Mouse (Mus musculus) hindbrain, embryonic 11.5 days (tissue): ENCODE measurements at regions not wholly inside any gene's neighbourhood (a gene's known extent, or its start where the extent isn't known, plus 50 kb on each side); places are given as distances from the start of the nearest gene placed in this dataset.

ENCODE experiments used
- ATAC-seq: fragments of 200-750 bp; cut with Nextera tagmentation; 2 replicates; pipeline ENCODE4 v1.8.0; 2017; ENCODE audit warnings: mild to moderate bottlenecking, moderate TSS enrichment, moderate library complexity; ENCODE audit not compliant: low FRiP score
- DNase-seq: peaks from one replicate; pipeline ENCODE4 v3.0.0-alpha.2; 2015; ENCODE audit warnings: low spot score
- H3K27ac ChIP-seq: fragments of 300-500 bp; sonication (generic); 2 replicates; pipeline ENCODE4 v1.5.1; 2014; ENCODE audit warnings: mild to moderate bottlenecking, low read depth, low read length
- H3K27me3 ChIP-seq: fragments of 300-500 bp; sonication (generic); 2 replicates; pipeline ENCODE4 v1.6.1; 2014; ENCODE audit warnings: mild to moderate bottlenecking, low read length, moderate library complexity, mixed read lengths; ENCODE audit not compliant: control insufficient read depth, insufficient read depth
- H3K36me3 ChIP-seq: fragments of 300-500 bp; sonication (generic); 2 replicates; pipeline ENCODE4 v1.6.1; 2014; ENCODE audit warnings: mild to moderate bottlenecking, low read length, moderate library complexity, mixed read lengths; ENCODE audit not compliant: control insufficient read depth, insufficient read depth
- H3K4me1 ChIP-seq: fragments of 300-500 bp; sonication (generic); replicated peaks from 2 replicates; pipeline ENCODE4 v1.6.1; 2014; ENCODE audit warnings: low read length, mixed read lengths; ENCODE audit not compliant: control insufficient read depth, insufficient read depth
- H3K4me2 ChIP-seq: fragments of 300-500 bp; sonication (generic); replicated peaks from 2 replicates; pipeline ENCODE4 v1.6.1; 2014; ENCODE audit warnings: mild to moderate bottlenecking, low read depth, low read length
- H3K4me3 ChIP-seq: fragments of 300-500 bp; sonication (generic); 2 replicates; pipeline ENCODE4 v1.5.1; 2014; ENCODE audit warnings: low read depth, low read length
- H3K9ac ChIP-seq: fragments of 300-500 bp; sonication (generic); 2 replicates; pipeline ENCODE4 v1.6.1; 2014; ENCODE audit warnings: low read depth, low read length
- H3K9me3 ChIP-seq: fragments of 300-500 bp; sonication (generic); 2 replicates; pipeline ENCODE4 v1.6.1; 2016; ENCODE audit warnings: low read length; ENCODE audit not compliant: control insufficient read depth
- WGBS: fragments of 180-500 bp; shearing (Covaris S2); extraction: QIAGEN DNeasy Blood & Tissue Kit; methylation state at CpG from one replicate; pipeline ENCODE4 v1.1.7; 2014; 5-methylcytosine and 5-hydroxymethylcytosine counted together

DNA sequence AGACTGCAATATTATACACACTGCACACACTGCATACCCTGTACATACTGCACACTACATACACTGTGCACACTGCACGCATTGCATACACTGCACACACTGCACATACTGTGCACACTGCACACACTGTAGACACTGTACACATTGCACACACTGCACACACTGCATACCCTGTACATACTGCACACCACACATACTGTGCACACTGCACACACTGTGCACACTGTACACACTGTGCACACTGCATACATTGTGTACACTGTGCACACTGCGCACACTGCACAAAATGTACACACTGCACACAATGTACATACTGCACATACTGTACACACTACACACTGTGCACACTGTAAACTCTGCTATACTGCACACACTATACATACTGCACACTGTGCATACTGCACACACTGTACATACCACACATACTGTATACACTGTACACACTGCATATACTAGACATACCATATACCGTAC, 405.1 kb downstream of the Rnd3 start:
- 98% methylated on average over 3 of the region's 3 CpGs for WGBS
- peak; percentile 45 for ATAC-seq

DNA sequence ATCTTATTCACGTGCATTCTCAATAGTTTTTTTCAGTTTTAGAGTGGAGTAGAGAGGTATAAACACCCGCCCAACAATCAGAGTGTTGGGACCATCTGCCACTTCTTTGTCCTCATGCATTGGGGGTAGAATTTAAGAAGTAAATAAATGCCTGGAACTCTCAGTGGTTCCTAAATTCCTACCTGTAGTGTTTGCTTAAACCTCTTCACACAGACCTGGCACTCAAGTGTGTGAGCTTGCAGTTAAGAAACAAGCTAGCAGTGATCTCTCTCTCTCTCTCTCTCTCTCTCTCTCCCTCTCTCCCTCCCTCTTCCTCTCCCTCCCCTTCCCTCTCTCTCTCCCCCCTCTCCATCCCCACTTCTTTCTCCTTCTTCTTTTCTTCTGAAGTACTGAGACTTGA, 406.5 kb downstream of the Rnd3 start:
- Histone ChIP-seq H3K9ac (no peak overlapping the region), H3K36me3 (no peaks in the 10 kb centered on the region), H3K4me2 (no peak overlapping the region), H3K4me3 (no peak overlapping the region), H3K27ac (no peak overlapping the region), H3K4me1 (0 out of 2 replicates have a peak, but pooled peaks cover 5% of the 10 kb centered on the region), H3K9me3 (no peaks in the 10 kb centered on the region), H3K27me3 (no peaks in the 10 kb centered on the region)
- WGBS: 73% methylated on average over 2 of the region's 2 CpGs
- ATAC-seq (no peak), DNase-seq (no peak)

More for the DNA sequence above, 405.1 kb downstream of the Rnd3 start:
- H3K9me3 ChIP-seq: no peaks in the 10 kb centered on the region
- no peaks in the 10 kb centered on the region for H3K27me3 ChIP-seq
- DNase-seq: no peak
- no peaks in the 10 kb centered on the region for H3K36me3 ChIP-seq
- H3K4me3 ChIP-seq: no peak overlapping the region
- H3K27ac ChIP-seq: no peak overlapping the region
- no peak overlapping the region for H3K9ac ChIP-seq
- no peak overlapping the region for H3K4me2 ChIP-seq
- H3K4me1 ChIP-seq: no peaks in the 10 kb centered on the region

DNA sequence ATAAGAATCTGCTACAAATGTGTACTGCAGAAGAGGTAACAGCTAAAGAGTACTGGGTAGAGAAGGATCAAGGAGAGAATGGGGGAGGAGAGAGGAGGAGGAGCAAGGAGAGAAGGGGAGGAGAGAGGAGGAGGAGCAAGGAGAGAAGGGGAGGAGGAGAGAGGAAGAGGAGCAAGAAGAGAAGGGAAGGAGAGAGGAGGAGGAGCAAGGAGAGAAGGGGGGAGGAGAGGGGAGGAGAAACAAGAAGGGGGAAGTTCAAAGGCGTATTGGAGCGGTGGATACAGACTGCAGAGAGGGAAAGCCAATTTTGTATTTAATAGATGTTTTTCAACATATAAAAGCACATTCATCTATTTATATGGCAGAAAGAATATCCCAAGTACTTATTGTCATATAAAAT, 407.6 kb downstream of the Rnd3 start:
- H3K27ac ChIP-seq: no peak overlapping the region
- no peak for DNase-seq
- H3K4me1 ChIP-seq: 0 out of 2 replicates have a peak, but pooled peaks cover 5% of the 10 kb centered on the region
- ATAC-seq: no peak
- H3K9ac ChIP-seq: no peak overlapping the region
- no peak overlapping the region for H3K4me3 ChIP-seq
- no peak overlapping the region for H3K4me2 ChIP-seq
- 76% methylated on average over 2 of the region's 2 CpGs for WGBS
- no peaks in the 10 kb centered on the region for H3K36me3 ChIP-seq
- no peaks in the 10 kb centered on the region for H3K27me3 ChIP-seq
- H3K9me3 ChIP-seq: no peaks in the 10 kb centered on the region

DNA sequence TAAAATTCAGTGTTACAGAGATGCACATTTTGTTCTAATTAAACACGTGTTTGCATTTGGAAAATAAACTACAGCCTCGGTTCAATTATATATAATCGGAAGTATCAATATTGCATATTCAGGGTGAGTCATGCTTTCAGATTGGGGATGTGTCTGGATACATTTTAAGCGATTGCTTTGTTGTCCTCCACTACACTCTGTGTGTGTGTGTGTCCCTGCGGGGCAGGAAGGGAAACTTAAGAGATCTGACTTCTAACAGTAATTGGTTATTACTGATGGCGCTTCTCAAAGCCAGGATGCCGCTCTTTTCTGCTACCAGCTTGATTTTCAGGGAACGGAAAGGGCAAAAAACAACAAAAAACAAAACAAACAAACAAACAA, 409.3 kb downstream of the Rnd3 start:
- WGBS: 72% methylated on average over 8 of the region's 8 CpGs
- no peaks in the 10 kb centered on the region for H3K36me3 ChIP-seq
- no peaks in the 10 kb centered on the region for H3K27me3 ChIP-seq

DNA sequence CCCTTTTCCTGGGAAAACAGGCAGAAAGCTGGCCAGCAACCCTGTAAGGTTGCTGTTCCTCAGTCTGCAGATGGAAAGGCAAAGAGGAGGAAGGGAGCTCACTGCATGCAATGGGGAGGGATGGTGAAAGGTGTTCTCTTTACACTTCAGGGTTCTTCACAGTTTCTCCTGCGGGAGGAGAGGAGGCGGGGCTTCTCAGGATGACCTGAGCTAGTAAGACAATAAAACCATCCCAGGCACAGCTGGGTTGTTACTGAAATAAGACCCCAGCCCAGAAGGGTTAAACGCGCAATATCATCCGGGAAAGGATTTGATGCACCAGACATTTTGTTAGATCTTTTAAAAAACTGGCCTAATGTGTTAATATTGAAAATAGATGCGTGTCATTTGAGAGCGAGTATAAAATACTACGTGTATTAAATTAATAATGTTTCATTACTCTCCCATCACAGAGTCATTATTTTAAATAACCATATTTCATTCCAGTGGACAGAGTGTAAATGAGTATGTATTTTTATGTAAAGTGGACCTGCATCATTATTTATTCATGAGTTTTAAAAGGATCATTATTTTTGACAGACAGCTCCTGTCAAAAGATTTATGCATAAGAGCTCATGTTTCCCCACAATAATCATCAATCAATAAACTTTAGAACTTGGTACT, 409.8 kb downstream of the Rnd3 start:
- no peak overlapping the region for H3K9ac ChIP-seq
- WGBS: 55% methylated on average over 8 of the region's 8 CpGs
- DNase-seq (peak; percentile 31), ATAC-seq (peak; percentile 65)
- 0 out of 2 replicates have a peak, but pooled peaks cover 5% of the 10 kb centered on the region for H3K4me1 ChIP-seq
- peak overlapping the region; percentile 68 for H3K27ac ChIP-seq
- H3K27me3 ChIP-seq: no peaks in the 10 kb centered on the region
- no peak overlapping the region for H3K4me2 ChIP-seq
- no peak overlapping the region for H3K4me3 ChIP-seq
- no peaks in the 10 kb centered on the region for H3K9me3 ChIP-seq
- H3K36me3 ChIP-seq: no peaks in the 10 kb centered on the region

More for the DNA sequence above, 409.3 kb downstream of the Rnd3 start:
- Histone ChIP-seq H3K4me3 (no peak overlapping the region), H3K4me2 (no peak overlapping the region), H3K9me3 (no peaks in the 10 kb centered on the region), H3K4me1 (0 out of 2 replicates have a peak, but pooled peaks cover 5% of the 10 kb centered on the region), H3K9ac (no peak overlapping the region), H3K27ac (no peak overlapping the region)
- no peak for DNase-seq
- ATAC-seq: 0 out of 2 replicates have a peak, but pooled peaks have one; percentile 34

DNA sequence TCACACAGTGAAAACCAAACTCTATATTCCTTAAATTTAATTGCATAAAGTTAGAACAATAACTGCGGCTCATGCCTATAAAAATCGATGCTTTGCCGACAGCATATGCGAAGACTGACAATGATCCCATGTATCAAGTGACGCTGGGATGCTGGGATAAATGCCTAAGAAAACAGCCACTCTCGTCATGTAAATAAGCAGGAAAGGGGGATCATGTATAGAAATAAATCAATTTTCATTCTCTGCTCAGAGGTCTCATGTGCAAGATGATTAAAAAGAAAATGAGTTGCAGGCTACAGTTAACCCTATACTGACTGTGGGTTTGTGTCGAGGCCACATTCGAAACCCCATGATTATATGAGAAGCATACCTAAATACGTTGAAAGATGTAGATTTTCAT, 411.2 kb downstream of the Rnd3 start:
- Histone ChIP-seq H3K4me3 (no peak overlapping the region), H3K27ac (peak overlapping the region; percentile 8), H3K36me3 (no peaks in the 10 kb centered on the region), H3K4me1 (0 out of 2 replicates have a peak, but pooled peaks cover 5% of the 10 kb centered on the region), H3K4me2 (no peak overlapping the region), H3K27me3 (no peaks in the 10 kb centered on the region), H3K9me3 (no peaks in the 10 kb centered on the region), H3K9ac (no peak overlapping the region)
- DNase-seq: no peak
- WGBS: 65% methylated on average over 9 of the region's 9 CpGs
- ATAC-seq: no peak

DNA sequence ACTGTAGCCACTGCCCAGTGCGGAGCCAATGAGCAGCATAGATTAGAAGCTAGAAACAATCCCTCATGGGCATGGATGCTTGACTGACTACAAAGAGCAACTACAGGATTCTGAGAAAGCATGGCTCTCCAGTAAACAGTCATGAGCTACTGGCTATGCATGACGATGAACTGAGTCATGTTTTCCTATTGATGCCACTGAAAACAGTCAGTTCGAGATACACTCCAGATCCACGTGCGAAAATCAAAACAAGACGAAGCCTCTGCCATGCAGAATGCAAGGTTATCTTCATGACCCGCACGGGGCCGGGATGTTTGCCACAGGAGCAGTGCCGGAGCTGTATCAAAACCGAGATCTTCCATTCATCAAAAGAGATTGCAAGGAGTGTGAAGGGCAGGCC, 413.9 kb downstream of the Rnd3 start:
- Histone ChIP-seq H3K27me3 (no peaks in the 10 kb centered on the region), H3K4me2 (no peak overlapping the region), H3K9me3 (no peaks in the 10 kb centered on the region), H3K27ac (no peak overlapping the region), H3K4me1 (0 out of 2 replicates have a peak, but pooled peaks cover 5% of the 10 kb centered on the region), H3K36me3 (no peaks in the 10 kb centered on the region), H3K4me3 (no peak overlapping the region), H3K9ac (no peak overlapping the region)
- ATAC-seq (no peak), DNase-seq (no peak)
- WGBS: 92% methylated on average over 11 of the region's 11 CpGs

DNA sequence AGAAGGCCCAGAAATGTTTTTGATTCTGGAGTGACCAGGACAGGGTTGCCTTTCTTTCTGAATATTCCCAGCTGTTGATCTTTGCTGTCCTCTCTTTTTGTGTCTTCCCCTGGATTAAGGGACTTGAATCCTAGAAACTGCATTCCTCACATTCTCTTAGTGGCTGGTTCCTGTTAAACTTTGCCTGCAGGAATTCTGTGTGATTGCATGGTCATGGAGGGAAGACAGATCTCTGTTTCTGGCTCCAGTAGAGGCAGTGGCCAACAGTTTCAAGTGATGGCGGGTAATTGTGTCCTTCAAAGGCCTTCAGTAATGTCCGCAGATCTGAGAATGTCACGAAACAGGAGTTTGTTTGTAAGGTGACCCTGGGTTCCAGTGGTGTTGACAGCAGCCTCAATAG, 410.1 kb upstream of the Mmadhc start:
- 73% methylated on average over 3 of the region's 3 CpGs for WGBS
- ATAC-seq (no peak), DNase-seq (no peak)
- Histone ChIP-seq H3K27me3 (no peaks in the 10 kb centered on the region), H3K4me1 (no peaks in the 10 kb centered on the region), H3K36me3 (no peaks in the 10 kb centered on the region), H3K27ac (no peak overlapping the region), H3K4me2 (no peak overlapping the region), H3K9ac (no peak overlapping the region), H3K9me3 (no peaks in the 10 kb centered on the region), H3K4me3 (no peak overlapping the region)

DNA sequence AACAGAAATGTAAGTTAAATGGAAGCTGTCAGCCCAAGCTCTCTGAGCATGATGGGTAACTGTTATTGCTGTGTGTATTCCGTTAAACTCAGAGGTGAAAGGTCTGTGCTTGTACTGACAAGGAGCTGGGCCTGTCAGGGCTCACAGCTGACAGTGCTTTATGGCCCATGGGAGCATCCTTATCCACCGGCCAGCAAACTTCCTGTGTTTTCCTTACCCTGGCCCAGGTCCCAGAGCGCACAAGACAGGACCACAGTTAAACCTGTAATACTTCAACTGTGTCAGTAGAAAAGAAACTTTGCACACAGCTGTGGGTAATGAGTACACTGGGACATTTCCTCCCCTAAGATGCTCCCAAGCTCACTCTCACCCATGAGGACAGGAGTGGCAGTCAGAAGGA, 407.7 kb upstream of the Mmadhc start:
- Histone ChIP-seq H3K9ac (no peak overlapping the region), H3K27ac (no peak overlapping the region), H3K9me3 (no peaks in the 10 kb centered on the region), H3K4me2 (no peak overlapping the region), H3K4me1 (no peaks in the 10 kb centered on the region), H3K27me3 (no peaks in the 10 kb centered on the region), H3K4me3 (no peak overlapping the region), H3K36me3 (no peaks in the 10 kb centered on the region)
- ATAC-seq (no peak), DNase-seq (no peak)
- 61% methylated on average over 3 of the region's 3 CpGs for WGBS
